Mouse (Mus musculus): ENCODE data around the gene BC053393. TPM values are rescaled to one million over a fixed set of nuclear protein-coding genes. Genes with fewer than 3 reads are reported as not detected.
"Not testable (repeated sequence)": the region's sequence is repeated elsewhere in the genome, so short reads cannot be mapped to it uniquely, and the experiment has no call there.

Gene BC053393
- polyA plus RNA-seq, 1 experiment = not detected

- Histone ChIP-seq H3K36me3 (ENCODE audit: control insufficient read depth, insufficient read depth, low read length) (no peaks in the 10 kb centered on the region), H3K27me3 (ENCODE audit: control insufficient read depth, insufficient read depth, low read length) (no peaks in the 10 kb centered on the region), H3K27ac (ENCODE audit: control insufficient read depth, insufficient read depth, low read depth, low read length) (no peak overlapping the region), H3K4me1 (ENCODE audit: control insufficient read depth, insufficient read depth, low read length) (no peaks in the 10 kb centered on the region), H3K4me3 (ENCODE audit: control insufficient read depth, low read depth, low read length) (no peak overlapping the region)
- TF ChIP-seq CTCF (IDR thresholded peaks at IDR 0.05; ENCODE audit: control insufficient read depth, insufficient read depth, insufficient replicate concordance, low read depth, low read length) (no peak), POLR2A (IDR thresholded peaks at IDR 0.05; ENCODE audit: control insufficient read depth, low read depth, low read length) (no peak)
These were observed 48.6 kb downstream of the BC053393 start for GRCm38 (mm10) chr11:46619929-46620328.

- no peak overlapping the region for H3K27ac ChIP-seq (ENCODE audit: control insufficient read depth, insufficient read depth, low read depth, low read length)
- H3K36me3 ChIP-seq (ENCODE audit: control insufficient read depth, insufficient read depth, low read length) = no peaks in the 10 kb centered on the region
- TF ChIP-seq POLR2A (IDR thresholded peaks at IDR 0.05; ENCODE audit: control insufficient read depth, low read depth, low read length) (no peak), CTCF (IDR thresholded peaks at IDR 0.05; ENCODE audit: control insufficient read depth, insufficient read depth, insufficient replicate concordance, low read depth, low read length) (no peak)
- no peaks in the 10 kb centered on the region for H3K27me3 ChIP-seq (ENCODE audit: control insufficient read depth, insufficient read depth, low read length)
- H3K4me1 ChIP-seq (ENCODE audit: control insufficient read depth, insufficient read depth, low read length) = no peaks in the 10 kb centered on the region
- H3K4me3 ChIP-seq (ENCODE audit: control insufficient read depth, low read depth, low read length) = no peak overlapping the region
These were observed 49.3 kb downstream of the BC053393 start for GRCm38 (mm10) chr11:46620414-46621168.

GRCm38 (mm10) chr11:46629211-46629795, 58.0 kb downstream of the BC053393 start, which contains the start of gene Dppa1:
Gene Dppa1 (minus strand): TSS chr11:46629261.
- no peaks in the 10 kb centered on the region for H3K4me1 ChIP-seq (ENCODE audit: control insufficient read depth, insufficient read depth, low read length)
- H3K27ac ChIP-seq (ENCODE audit: control insufficient read depth, insufficient read depth, low read depth, low read length) = no peak within 1 kb of the TSS
- no peaks in the 10 kb centered on the region for H3K36me3 ChIP-seq (ENCODE audit: control insufficient read depth, insufficient read depth, low read length)
- no peaks in the 10 kb centered on the region for H3K27me3 ChIP-seq (ENCODE audit: control insufficient read depth, insufficient read depth, low read length)
- TF ChIP-seq CTCF (IDR thresholded peaks at IDR 0.05; ENCODE audit: control insufficient read depth, insufficient read depth, insufficient replicate concordance, low read depth, low read length) (no peak), POLR2A (IDR thresholded peaks at IDR 0.05; ENCODE audit: control insufficient read depth, low read depth, low read length) (no peak)
- H3K4me3 ChIP-seq (ENCODE audit: control insufficient read depth, low read depth, low read length) = no peak within 1 kb of the TSS

- no peak overlapping the region for H3K4me3 ChIP-seq (ENCODE audit: control insufficient read depth, low read depth, low read length)
- peak; percentile 19; the same call in 1 of the 2 replicates for TF ChIP-seq CTCF (IDR thresholded peaks at IDR 0.05; ENCODE audit: control insufficient read depth, insufficient read depth, insufficient replicate concordance, low read depth, low read length)
- no peak for TF ChIP-seq POLR2A (IDR thresholded peaks at IDR 0.05; ENCODE audit: control insufficient read depth, low read depth, low read length)
These were observed 60.3 kb downstream of the BC053393 start for GRCm38 (mm10) chr11:46631635-46632034.

GRCm38 (mm10) chr11:46635516-46635915, 64.2 kb downstream of the BC053393 start:
- not testable (repeated sequence) for H3K27ac ChIP-seq (ENCODE audit: control insufficient read depth, insufficient read depth, low read depth, low read length); H3K36me3 ChIP-seq (ENCODE audit: control insufficient read depth, insufficient read depth, low read length); H3K27me3 ChIP-seq (ENCODE audit: control insufficient read depth, insufficient read depth, low read length); H3K4me3 ChIP-seq (ENCODE audit: control insufficient read depth, low read depth, low read length); H3K4me1 ChIP-seq (ENCODE audit: control insufficient read depth, insufficient read depth, low read length)

More at GRCm38 (mm10) chr11:46631635-46632034, 60.3 kb downstream of the BC053393 start:
- Histone ChIP-seq H3K4me1 (ENCODE audit: control insufficient read depth, insufficient read depth, low read length) (no peaks in the 10 kb centered on the region), H3K27me3 (ENCODE audit: control insufficient read depth, insufficient read depth, low read length) (no peaks in the 10 kb centered on the region), H3K36me3 (ENCODE audit: control insufficient read depth, insufficient read depth, low read length) (no peaks in the 10 kb centered on the region), H3K27ac (ENCODE audit: control insufficient read depth, insufficient read depth, low read depth, low read length) (no peak overlapping the region)

- H3K36me3 ChIP-seq (ENCODE audit: control insufficient read depth, insufficient read depth, low read length) = no peaks in the 10 kb centered on the region
- TF ChIP-seq POLR2A (IDR thresholded peaks at IDR 0.05; ENCODE audit: control insufficient read depth, low read depth, low read length) = no peak
- no peaks in the 10 kb centered on the region for H3K27me3 ChIP-seq (ENCODE audit: control insufficient read depth, insufficient read depth, low read length)
- H3K4me3 ChIP-seq (ENCODE audit: control insufficient read depth, low read depth, low read length) = peak overlapping the region; percentile 34; the same call in 1 of the 2 replicates
- no peaks in the 10 kb centered on the region for H3K4me1 ChIP-seq (ENCODE audit: control insufficient read depth, insufficient read depth, low read length)
- H3K27ac ChIP-seq (ENCODE audit: control insufficient read depth, insufficient read depth, low read depth, low read length) = no peak overlapping the region
These were observed 65.2 kb downstream of the BC053393 start for GRCm38 (mm10) chr11:46636568-46636967.

Other genes with a start within 250 kb of the BC053393 start
- 0.02 TPM in 2 replicates for gene Itk, start 182.0 kb upstream of the BC053393 start, polyA plus RNA-seq (2012; rRNA removed)
- gene Fam71b, start 175.0 kb upstream of the BC053393 start, polyA plus RNA-seq (2012; rRNA removed) = 203 and 207 TPM in 2 replicates
- 33.2 and 36.7 TPM in 2 replicates for gene Med7, start 134.6 kb upstream of the BC053393 start, polyA plus RNA-seq (2012; rRNA removed)
- gene Havcr2, start 116.6 kb upstream of the BC053393 start, polyA plus RNA-seq (2012; rRNA removed) = 0.06 and 0.12 TPM in 2 replicates
- not detected in 2 replicates for gene Gm12169, start 47.3 kb upstream of the BC053393 start, polyA plus RNA-seq (2012; rRNA removed)
- not detected in 2 replicates for gene Dppa1, start 57.7 kb downstream of the BC053393 start, polyA plus RNA-seq (2012; rRNA removed)
- gene Timd2, start 135.5 kb downstream of the BC053393 start, polyA plus RNA-seq (2012; rRNA removed) = 0.10 and 0.31 TPM in 2 replicates
- gene Havcr1, start 163.5 kb downstream of the BC053393 start, polyA plus RNA-seq (2012; rRNA removed) = 0.08 and 0.36 TPM in 2 replicates
- gene Timd4, start 239.3 kb downstream of the BC053393 start, polyA plus RNA-seq (2012; rRNA removed) = 0.07 and 0.25 TPM in 2 replicates